Mouse (Mus musculus) bone marrow, adult 2 months (tissue): Measurements from ENCODE around the gene Ttc16. TPM values are rescaled to one million over a fixed set of nuclear protein-coding genes. Genes with fewer than 3 reads are reported as not detected.
A peak's percentile ranks its signal among the peaks of the same experiment; 100 is the strongest.

Experiments
- H3K27ac ChIP-seq: fragments of 200-500 bp; 2 replicates; pipeline ENCODE4 v1.5.1; 2012; ENCODE audit warnings: low read depth, mild to moderate bottlenecking, control low read depth, inconsistent platforms, low read length; ENCODE audit not compliant: control insufficient read depth, poor library complexity, insufficient read depth
- H3K4me1 ChIP-seq: fragments of 200-500 bp; 2 replicates; pipeline ENCODE4 v1.6.1; 2011; ENCODE audit warnings: low read length; ENCODE audit not compliant: control insufficient read depth, insufficient read depth
- H3K4me3 ChIP-seq: fragments of 200-500 bp; replicated peaks from 2 replicates; pipeline ENCODE3; 2011; ENCODE audit warnings: mild to moderate bottlenecking, low read depth, low read length, control low read depth; ENCODE audit not compliant: control insufficient read depth
- CTCF ChIP-seq: fragments of 200-500 bp; IDR thresholded peaks from 2 replicates; pipeline ENCODE4 v1.5.1; 2011; ENCODE audit warnings: low read length, control low read depth; ENCODE audit not compliant: control insufficient read depth, insufficient read depth
- POLR2A ChIP-seq: fragments of 200-500 bp; IDR thresholded peaks from 2 replicates; pipeline ENCODE4 v1.6.1; 2011; ENCODE audit warnings: low read depth, mild to moderate bottlenecking, control low read depth, low read length, borderline replicate concordance; ENCODE audit not compliant: control insufficient read depth
- WGBS: fragments of 180-500 bp; shearing (Covaris S2); methylation state at CpG from one replicate; pipeline ENCODE4 v1.1.7; 2018; 5-methylcytosine and 5-hydroxymethylcytosine counted together
- polyA plus RNA-seq: library from polyadenylated mRNA; stranded (reverse); fragments of >200 nt; gene quantifications from 2 replicates; pipeline ENCODE4 v1.2.4, GENCODE M21; 2011; ENCODE audit warnings: low replicate concordance; ENCODE audit not compliant: missing spikeins, insufficient read depth, insufficient read length

Ttc16 gene
- polyA plus RNA-seq, 1 experiment: 1.5 TPM

GRCm38 (mm10) chr2:32757056-32757845 is 18.2 kb downstream of the Ttc16 start, which contains the start of gene Tor2a:
Gene Tor2a, plus strand, starts transcription at chr2:32757234.
- Histone ChIP-seq H3K4me3 (peak within 1 kb of the TSS; percentile 85), H3K4me1 (no peaks in the 10 kb centered on the region), H3K27ac (peak within 1 kb of the TSS; percentile 89)
- TF ChIP-seq POLR2A: peak; percentile 68; the same call in 1 of the 2 replicates
- peak; percentile 95 for TF ChIP-seq CTCF
- under 1% methylated on average over 62 of the region's 66 CpGs for WGBS

GRCm38 (mm10) chr2:32756674-32757055 is 18.8 kb downstream of the Ttc16 start:
- Histone ChIP-seq H3K27ac (no peak overlapping the region), H3K4me3 (no peak overlapping the region), H3K4me1 (no peaks in the 10 kb centered on the region)
- TF ChIP-seq CTCF: no peak
- WGBS: 35% methylated on average over 6 of the region's 6 CpGs

- Histone ChIP-seq H3K27ac (no peak overlapping the region), H3K4me1 (no peaks in the 10 kb centered on the region), H3K4me3 (no peak overlapping the region)
- TF ChIP-seq CTCF: no peak
- TF ChIP-seq POLR2A: no peak
- WGBS: 69% methylated on average over 10 of the region's 10 CpGs
Measured at GRCm38 (mm10) chr2:32752181-32752580, 23.3 kb downstream of the Ttc16 start.

GRCm38 (mm10) chr2:32751665-32752033 is 23.8 kb downstream of the Ttc16 start:
- WGBS: 79% methylated on average over 10 of the region's 10 CpGs
- H3K4me3 ChIP-seq: no peak overlapping the region
- H3K4me1 ChIP-seq: no peaks in the 10 kb centered on the region
- no peak overlapping the region for H3K27ac ChIP-seq
- TF ChIP-seq POLR2A (no peak), CTCF (no peak)

- WGBS: 88% methylated on average over 31 of the region's 31 CpGs
- Histone ChIP-seq H3K4me1 (no peaks in the 10 kb centered on the region), H3K27ac (no peak overlapping the region), H3K4me3 (no peak overlapping the region)
- TF ChIP-seq POLR2A (no peak), CTCF (no peak)
Measured at GRCm38 (mm10) chr2:32750887-32751664, 24.4 kb downstream of the Ttc16 start.

- WGBS: 71% methylated on average over 7 of the region's 7 CpGs
- TF ChIP-seq CTCF: no peak
- TF ChIP-seq POLR2A: no peak
- Histone ChIP-seq H3K27ac (no peak overlapping the region), H3K4me3 (no peak overlapping the region), H3K4me1 (no peaks in the 10 kb centered on the region)
Measured at GRCm38 (mm10) chr2:32750199-32750598, 25.2 kb downstream of the Ttc16 start.

GRCm38 (mm10) chr2:32749082-32749481 is 26.4 kb downstream of the Ttc16 start:
- no peaks in the 10 kb centered on the region for H3K4me1 ChIP-seq
- no peak overlapping the region for H3K27ac ChIP-seq
- H3K4me3 ChIP-seq: no peak overlapping the region
- WGBS: 90% methylated on average over 16 of the region's 16 CpGs
- no peak for TF ChIP-seq CTCF
- TF ChIP-seq POLR2A: no peak

- WGBS: 49% methylated on average over 15 of the region's 15 CpGs
- Histone ChIP-seq H3K4me1 (no peaks in the 10 kb centered on the region), H3K4me3 (no peak overlapping the region), H3K27ac (no peak overlapping the region)
- TF ChIP-seq POLR2A: no peak
- no peak for TF ChIP-seq CTCF
Measured at GRCm38 (mm10) chr2:32744272-32744982, 31.0 kb downstream of the Ttc16 start.
